Mouse (Mus musculus): ENCODE measurements around the gene Ano6.

Ano6 gene

DNA sequence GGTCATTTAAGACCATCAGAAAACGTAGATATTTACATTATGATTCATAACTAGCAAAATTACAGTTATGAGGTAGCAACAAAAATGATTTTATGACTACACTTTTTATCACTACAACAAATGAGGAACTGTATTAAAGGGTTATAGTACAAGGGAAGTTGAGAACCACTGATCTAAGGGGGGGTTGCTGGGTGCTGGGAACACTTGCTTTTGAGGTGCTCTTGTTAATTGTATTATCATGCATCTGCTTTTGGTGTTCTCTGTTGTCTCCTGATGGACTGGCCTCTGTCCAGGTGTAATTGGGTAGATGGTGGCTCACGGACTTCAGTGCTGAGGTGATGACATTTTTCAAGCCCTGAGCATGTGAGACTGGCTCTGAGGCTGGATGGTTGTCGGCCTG is 130.4 kb downstream of the Ano6 start:
- in situ Hi-C loops (cut with MboI, MseI) = no loop called here

GRCm38 (mm10) chr15:95921639-95922038 is 131.0 kb downstream of the Ano6 start:
- in situ Hi-C loops (cut with MboI, MseI) = no loop called here

DNA sequence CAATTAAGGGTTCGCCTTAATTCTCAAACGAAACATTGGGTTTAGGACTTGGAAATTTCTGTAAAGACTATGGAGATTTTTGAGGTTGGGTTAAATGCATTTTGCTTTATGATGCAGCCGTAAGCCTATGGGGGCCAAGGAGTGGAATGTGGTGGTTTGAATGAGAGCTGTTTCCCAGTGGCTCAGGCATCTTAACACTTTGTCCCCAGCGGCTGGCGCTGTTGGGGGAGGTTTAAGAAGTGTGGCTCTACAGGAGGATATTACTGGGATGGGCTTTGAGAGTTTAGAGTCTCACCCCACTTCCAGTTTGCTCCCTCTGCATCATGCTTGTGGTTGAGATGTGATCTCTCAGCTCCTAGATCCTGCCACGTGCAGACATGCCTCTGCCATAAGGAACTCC is 131.9 kb downstream of the Ano6 start:
- in situ Hi-C loops (cut with MboI, MseI) = no loop called here

DNA sequence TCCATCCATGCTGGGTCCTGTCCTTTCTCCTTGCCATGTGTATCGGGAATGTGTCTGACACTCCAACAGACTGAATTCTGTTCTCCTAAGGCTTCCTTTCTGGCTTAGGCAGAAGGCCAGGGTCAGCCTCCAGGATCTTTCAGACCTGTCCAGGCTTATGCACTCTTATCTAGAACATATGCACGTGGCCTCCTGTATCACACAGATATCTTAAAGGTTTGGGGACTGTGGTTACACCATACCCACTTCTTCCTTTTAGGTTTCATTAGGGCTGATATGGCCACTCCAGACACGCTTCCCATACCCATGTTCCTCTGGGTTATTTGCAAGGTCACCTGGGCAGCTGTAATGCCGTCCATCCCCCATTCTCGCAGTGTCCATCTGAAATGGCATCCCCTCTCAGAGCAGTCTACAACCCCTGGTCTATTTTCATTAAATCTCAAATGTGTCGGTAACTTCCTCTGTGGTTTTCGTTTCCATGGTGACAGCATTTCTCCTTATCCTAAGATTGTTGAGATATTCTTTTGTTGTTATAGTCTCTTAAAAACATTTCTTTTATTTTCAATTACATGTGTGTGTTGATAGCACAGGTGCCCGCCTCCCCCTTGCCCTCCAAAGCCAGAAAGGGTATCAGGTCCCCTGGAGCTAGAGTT is 134.8 kb downstream of the Ano6 start:
- in situ Hi-C loops (cut with MboI, MseI) = no loop called here

GRCm38 (mm10) chr15:95929087-95929486 is 138.4 kb downstream of the Ano6 start:
- in situ Hi-C loops (cut with MboI, MseI) = no loop called here

GRCm38 (mm10) chr15:95931013-95931775 is 140.6 kb downstream of the Ano6 start:
- in situ Hi-C loops (cut with MboI, MseI) = no loop called here

DNA sequence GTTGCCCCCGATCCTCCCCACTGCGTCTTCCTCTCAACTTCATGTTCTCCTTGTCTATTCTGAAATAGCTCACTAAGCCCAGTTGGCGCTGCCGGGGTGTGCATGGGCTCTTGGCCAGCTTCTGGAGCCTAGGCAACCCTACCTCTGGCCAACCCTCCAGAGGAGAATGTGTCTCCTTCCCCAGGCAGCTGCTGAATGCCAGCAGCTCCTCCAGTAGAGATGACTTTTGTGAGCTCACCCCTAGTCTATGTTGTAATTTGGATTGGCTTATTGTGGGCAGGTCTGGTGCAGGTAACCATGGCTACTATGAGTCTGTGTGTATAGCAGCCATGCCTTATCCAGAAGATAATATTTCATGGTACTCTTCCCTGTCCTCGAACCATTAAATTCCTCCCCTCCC is 141.7 kb downstream of the Ano6 start:
- in situ Hi-C loops (cut with MboI, MseI) = no loop called here

DNA sequence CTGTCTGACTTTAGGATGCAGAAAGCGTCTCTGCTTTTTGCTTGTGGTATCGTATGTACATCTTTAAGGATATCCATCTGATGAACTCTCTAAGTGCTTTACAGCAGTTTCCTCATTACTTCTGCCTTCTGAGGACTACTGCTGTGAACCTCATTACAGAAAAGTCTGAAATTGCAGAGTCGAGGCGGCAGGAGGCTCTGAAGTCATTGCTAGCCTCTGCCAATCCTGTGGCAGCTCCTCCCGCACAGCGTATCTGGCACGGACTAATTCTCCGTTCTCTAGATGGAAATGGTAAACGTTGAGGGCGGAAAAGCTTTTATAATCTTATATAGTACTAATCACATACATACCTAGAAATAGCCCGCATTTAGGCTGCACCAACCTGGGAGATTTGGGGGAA is 144.5 kb downstream of the Ano6 start:
- in situ Hi-C loops (cut with MboI, MseI) = no loop called here

DNA sequence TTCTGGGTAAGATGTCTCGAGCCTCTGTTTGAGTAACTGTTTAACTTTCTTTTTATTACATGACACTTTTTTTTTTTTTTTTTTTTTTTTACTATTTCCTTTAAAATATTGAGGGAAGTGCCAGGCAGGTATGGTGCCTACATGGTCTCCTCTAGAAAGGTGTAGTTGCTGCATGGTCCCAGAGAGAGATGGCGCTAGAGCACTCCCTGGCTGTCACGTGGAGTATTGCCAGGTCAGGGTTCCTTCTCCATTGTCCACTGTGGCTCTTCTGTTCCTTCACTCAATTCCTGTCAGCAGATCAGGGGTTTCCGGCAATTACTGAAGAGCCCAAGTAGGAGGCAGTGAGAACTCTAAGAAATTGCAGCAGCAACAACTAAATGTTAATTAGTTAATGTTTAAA is 152.8 kb downstream of the Ano6 start:
- in situ Hi-C loops (cut with MboI, MseI) = no loop called here

DNA sequence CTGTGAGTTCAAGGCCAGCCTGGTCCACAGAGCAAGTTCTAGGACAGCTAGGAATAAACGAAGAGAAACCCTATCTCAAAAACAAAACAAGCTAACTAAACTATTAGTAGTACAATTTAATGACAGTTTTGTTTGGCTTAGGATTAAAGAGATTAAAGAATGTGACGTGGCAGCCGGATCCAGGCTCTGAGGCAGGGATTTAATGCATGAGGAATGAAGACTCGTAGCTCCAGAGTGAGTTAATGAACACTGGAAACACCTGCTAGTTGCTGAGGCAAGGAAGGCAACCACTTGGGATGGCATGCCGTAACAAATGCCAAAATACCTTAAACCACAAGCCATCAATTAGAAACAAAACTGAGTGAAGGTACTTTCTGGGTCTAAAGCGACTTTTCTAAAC is 153.7 kb downstream of the Ano6 start:
- in situ Hi-C loops (cut with MboI, MseI) = no loop called here

GRCm38 (mm10) chr15:95945951-95946708 is 155.5 kb downstream of the Ano6 start:
- in situ Hi-C loops (cut with MboI, MseI) = loop anchor here (5.0 kb wide), 2 partner anchors 169 to 174 kb away; no protein-coding TSS in a partner anchor

DNA sequence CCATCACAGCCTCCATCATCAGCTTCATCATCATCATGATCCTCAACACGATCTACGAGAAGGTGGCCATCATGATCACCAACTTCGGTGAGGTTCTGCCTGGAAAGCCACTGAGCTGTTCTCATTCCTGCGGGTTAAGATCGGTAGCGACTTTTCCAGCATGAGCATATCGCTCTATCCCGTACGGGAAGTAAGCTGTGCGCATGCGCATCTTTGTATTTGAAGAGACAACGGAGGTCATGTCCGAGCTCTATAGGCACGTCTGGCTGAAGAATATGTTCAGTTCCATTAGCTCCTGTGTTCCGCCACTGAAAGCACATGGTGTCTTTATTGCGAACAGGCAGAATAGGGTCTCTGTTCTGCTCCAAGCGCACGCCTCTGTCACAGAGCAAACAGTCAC is 157.8 kb downstream of the Ano6 start:
- in situ Hi-C loops (cut with MboI, MseI) = loop anchor here (5.0 kb wide), 2 partner anchors 171 to 176 kb away; no protein-coding TSS in a partner anchor

GRCm38 (mm10) chr15:95949336-95949735 is 158.7 kb downstream of the Ano6 start:
- in situ Hi-C loops (cut with MboI, MseI) = loop anchor here (5.0 kb wide), 2 partner anchors 172 to 177 kb away; no protein-coding TSS in a partner anchor

DNA sequence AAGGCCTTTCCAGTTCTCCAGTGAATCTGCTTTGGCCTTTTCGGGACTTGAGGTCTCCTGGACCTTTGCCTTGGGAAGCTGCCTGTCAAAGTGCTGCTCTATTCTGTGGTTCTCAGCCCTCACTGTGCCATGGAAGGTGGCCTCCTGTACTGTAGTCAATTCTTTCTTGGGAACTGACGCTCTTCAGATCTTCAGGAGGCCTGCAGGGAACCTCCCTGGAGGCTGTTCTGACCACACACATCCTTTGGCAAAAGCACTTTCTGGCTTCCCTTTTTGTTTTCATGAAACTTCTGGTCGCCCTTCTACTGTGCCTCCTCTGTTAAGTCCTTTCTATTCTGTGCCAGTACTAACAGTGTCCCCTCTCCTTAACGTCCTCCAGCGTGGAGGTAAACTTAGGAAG is 160.9 kb downstream of the Ano6 start:
- in situ Hi-C loops (cut with MboI, MseI) = no loop called here

GRCm38 (mm10) chr15:95956692-95957091 is 166.0 kb downstream of the Ano6 start:
- in situ Hi-C loops (cut with MboI, MseI) = no loop called here

GRCm38 (mm10) chr15:95962411-95963123 is 171.9 kb downstream of the Ano6 start:
- in situ Hi-C loops (cut with MboI, MseI) = no loop called here

GRCm38 (mm10) chr15:95963124-95963482 is 172.5 kb downstream of the Ano6 start:
- in situ Hi-C loops (cut with MboI, MseI) = no loop called here

DNA sequence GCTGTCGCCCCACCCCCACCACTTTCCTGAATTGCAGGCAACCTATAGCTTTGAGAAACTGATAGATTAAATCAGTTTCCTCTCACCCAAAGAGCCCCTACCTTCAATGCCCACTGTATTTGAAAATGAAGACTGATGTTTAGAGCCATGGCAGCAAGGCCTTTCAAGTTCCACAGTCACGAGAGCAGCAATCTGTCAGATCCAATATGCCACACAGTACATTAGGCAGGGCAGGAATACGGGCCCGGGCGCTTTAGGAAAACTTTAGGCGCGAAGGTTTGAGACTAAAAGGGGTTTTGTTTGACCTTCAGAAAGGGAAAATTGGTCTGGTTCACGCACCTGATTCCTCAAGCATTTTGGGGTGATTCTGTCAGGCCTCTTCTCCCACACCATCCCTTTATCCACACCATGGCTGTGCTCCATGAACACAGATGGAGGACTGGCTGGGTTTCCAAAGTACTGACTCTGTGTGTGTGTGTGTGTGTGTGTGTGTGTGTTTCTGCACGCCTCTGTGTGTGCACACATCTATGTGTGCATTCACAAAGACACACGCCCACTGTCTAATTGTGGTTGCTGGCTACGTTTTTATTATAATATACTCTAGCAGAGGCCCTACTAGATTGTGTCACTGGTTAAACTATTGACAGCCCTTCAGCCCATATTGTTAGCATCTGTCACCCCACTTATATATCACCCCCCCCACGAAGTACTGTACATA is 173.0 kb downstream of the Ano6 start:
- in situ Hi-C loops (cut with MboI, MseI) = no loop called here

DNA sequence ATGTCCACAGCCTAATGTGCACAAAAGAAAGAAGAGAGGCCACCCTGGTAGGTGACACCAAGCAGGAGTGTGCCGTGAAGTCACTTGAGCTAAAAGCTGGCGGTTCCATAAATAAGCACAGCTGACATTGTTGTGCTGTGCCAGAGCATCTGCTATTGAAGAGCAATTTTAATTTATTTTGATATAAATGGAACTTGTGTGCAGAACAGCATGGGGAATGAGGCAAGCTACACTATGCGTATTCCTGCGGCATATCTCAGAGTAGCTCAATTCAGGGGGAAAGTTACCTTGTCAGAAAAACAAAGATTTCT is 173.6 kb downstream of the Ano6 start:
- in situ Hi-C loops (cut with MboI, MseI) = no loop called here

- in situ Hi-C loops (cut with MboI, MseI) = no loop called here
Measured at GRCm38 (mm10) chr15:95966979-95967378, 176.3 kb downstream of the Ano6 start.

- in situ Hi-C loops (cut with MboI, MseI) = no loop called here
Measured at GRCm38 (mm10) chr15:95967516-95968196, 177.0 kb downstream of the Ano6 start.
